Mouse (Mus musculus) heart, embryonic 12.5 days (tissue): ENCODE data around the gene Sem1. TPM values are rescaled to one million over a fixed set of nuclear protein-coding genes. Genes with fewer than 3 reads are reported as not detected.
"Not testable (repeated sequence)": the region's sequence is repeated elsewhere in the genome, so short reads cannot be mapped to it uniquely, and the experiment has no call there.

Experiments
- ATAC-seq: fragments of 200-750 bp; cut with Nextera tagmentation; 2 replicates; pipeline ENCODE4 v1.8.0; 2017; ENCODE audit warnings: moderate TSS enrichment, moderate library complexity; ENCODE audit not compliant: insufficient number of reproducible peaks, low FRiP score
- H3K27ac ChIP-seq: fragments of 300-500 bp; sonication (generic); 2 replicates; pipeline ENCODE4 v1.5.1; 2016; ENCODE audit warnings: mild to moderate bottlenecking, moderate library complexity; ENCODE audit not compliant: poor library complexity, severe bottlenecking
- H3K27me3 ChIP-seq: fragments of 300-500 bp; sonication (generic); replicated peaks from 2 replicates; pipeline ENCODE4 v1.6.1; 2016; ENCODE audit warnings: mild to moderate bottlenecking, moderate library complexity
- H3K36me3 ChIP-seq: fragments of 300-500 bp; sonication (generic); 2 replicates; pipeline ENCODE4 v1.6.1; 2016; ENCODE audit warnings: mild to moderate bottlenecking, moderate library complexity
- H3K4me1 ChIP-seq: fragments of 300-500 bp; sonication (generic); replicated peaks from 2 replicates; pipeline ENCODE4 v1.6.1; 2016; ENCODE audit warnings: mild to moderate bottlenecking
- H3K4me2 ChIP-seq: fragments of 300-500 bp; sonication (generic); 2 replicates; pipeline ENCODE4 v1.6.1; 2016; ENCODE audit warnings: mild to moderate bottlenecking, moderate library complexity
- H3K4me3 ChIP-seq: fragments of 300-500 bp; sonication (generic); 2 replicates; pipeline ENCODE4 v1.5.1; 2016; ENCODE audit warnings: mild to moderate bottlenecking
- H3K9ac ChIP-seq: fragments of 300-500 bp; sonication (generic); 2 replicates; pipeline ENCODE4 v1.6.1; 2016; ENCODE audit warnings: mild to moderate bottlenecking, moderate library complexity
- H3K9me3 ChIP-seq: fragments of 300-500 bp; sonication (generic); replicated peaks from 2 replicates; pipeline ENCODE4 v1.6.1; 2016; ENCODE audit warnings: mild to moderate bottlenecking, moderate library complexity
- WGBS: fragments of 180-500 bp; shearing (Covaris S2); methylation state at CpG from one replicate; pipeline ENCODE4 v1.1.7; 2016; 5-methylcytosine and 5-hydroxymethylcytosine counted together
- polyA plus RNA-seq: library from polyadenylated mRNA; unstranded; fragments of >200 nt; fragmentation: Nextera tagmentation; extraction: Ambion mirVana; gene quantifications from 2 replicates; pipeline ENCODE4 v1.2.1, GENCODE M21; 2016

Sem1 gene
- polyA plus RNA-seq, 1 experiment from 2014 or later: 209 TPM

- no peak overlapping the region for H3K27ac ChIP-seq
- H3K9me3 ChIP-seq: no peaks in the 10 kb centered on the region
- no peak overlapping the region for H3K4me3 ChIP-seq
- H3K4me1 ChIP-seq: peaks cover 20% of the 10 kb centered on the region
- peaks cover 10% of the 10 kb centered on the region for H3K36me3 ChIP-seq
- ATAC-seq: no peak
- no peak overlapping the region for H3K9ac ChIP-seq
- WGBS: 44% methylated on average over 5 of the region's 5 CpGs
- H3K27me3 ChIP-seq: no peaks in the 10 kb centered on the region
- no peak overlapping the region for H3K4me2 ChIP-seq
Measured at GRCm38 (mm10) chr6:6562716-6563115, 15.7 kb downstream of the Sem1 start.

DNA sequence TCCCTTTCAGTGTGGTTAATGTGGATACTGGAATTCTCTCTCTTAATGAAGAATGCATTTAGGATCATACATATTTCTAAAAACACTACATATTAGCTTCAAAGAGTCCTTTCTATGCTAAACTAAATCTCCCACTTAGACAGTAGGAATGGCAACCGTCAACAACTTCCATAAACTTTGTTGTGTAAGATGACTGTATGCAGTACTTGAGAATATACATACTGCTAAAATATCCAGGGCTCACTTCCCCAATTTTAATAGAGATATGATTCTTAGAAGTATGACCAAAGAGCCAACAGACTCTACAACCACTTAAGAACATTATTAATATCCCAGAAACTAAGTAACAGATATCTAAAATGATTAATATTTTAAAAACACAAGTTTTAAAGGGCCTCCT lies 20.8 kb downstream of the Sem1 start:
- H3K27me3 ChIP-seq: no peaks in the 10 kb centered on the region
- H3K4me2 ChIP-seq: no peak overlapping the region
- peaks cover 7% of the 10 kb centered on the region for H3K4me1 ChIP-seq
- no peaks in the 10 kb centered on the region for H3K9me3 ChIP-seq
- no peak overlapping the region for H3K4me3 ChIP-seq
- H3K9ac ChIP-seq: no peak overlapping the region
- WGBS: 92% methylated on average over 1 of the region's 1 CpGs
- peaks cover 30% of the 10 kb centered on the region for H3K36me3 ChIP-seq
- H3K27ac ChIP-seq: no peak overlapping the region
- no peak for ATAC-seq

DNA sequence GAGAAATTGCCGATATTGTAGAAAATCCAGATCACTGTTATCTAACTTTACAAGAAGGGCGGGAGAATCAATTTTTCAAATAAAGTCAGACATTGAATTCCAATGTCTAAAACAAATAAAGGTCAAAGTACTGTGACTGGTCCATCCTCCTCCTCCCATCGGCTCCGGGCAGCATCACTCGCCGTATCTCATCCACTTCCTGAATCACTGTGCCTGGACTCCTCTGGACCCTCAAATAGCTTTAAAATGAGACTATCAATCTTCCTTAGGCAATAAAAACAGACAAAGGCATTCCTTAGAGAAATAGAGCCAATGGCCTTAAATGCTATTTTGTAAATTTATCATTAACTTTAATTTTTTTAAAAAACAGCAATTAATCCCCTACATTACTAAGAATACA lies 26.5 kb downstream of the Sem1 start:
- 77% methylated on average over 6 of the region's 6 CpGs for WGBS
- peaks cover 8% of the 10 kb centered on the region for H3K4me1 ChIP-seq
- H3K27ac ChIP-seq: no peak overlapping the region
- ATAC-seq: no peak
- H3K36me3 ChIP-seq: peaks cover 22% of the 10 kb centered on the region
- no peak overlapping the region for H3K4me3 ChIP-seq
- no peaks in the 10 kb centered on the region for H3K27me3 ChIP-seq
- no peaks in the 10 kb centered on the region for H3K9me3 ChIP-seq
- no peak overlapping the region for H3K4me2 ChIP-seq
- no peak overlapping the region for H3K9ac ChIP-seq

GRCm38 (mm10) chr6:6547997-6548396 lies 30.5 kb downstream of the Sem1 start:
- no peak overlapping the region for H3K4me2 ChIP-seq
- no peak for ATAC-seq
- H3K9me3 ChIP-seq: no peaks in the 10 kb centered on the region
- H3K4me1 ChIP-seq: peaks cover 8% of the 10 kb centered on the region
- no peak overlapping the region for H3K27ac ChIP-seq
- H3K9ac ChIP-seq: no peak overlapping the region
- no peak overlapping the region for H3K4me3 ChIP-seq
- H3K36me3 ChIP-seq: no peaks in the 10 kb centered on the region
- 46% methylated on average over 5 of the region's 5 CpGs for whole genome bisulfite sequencing
- H3K27me3 ChIP-seq: no peaks in the 10 kb centered on the region

- H3K27ac ChIP-seq: no peak overlapping the region
- WGBS: 83% methylated on average over 4 of the region's 4 CpGs
- no peaks in the 10 kb centered on the region for H3K36me3 ChIP-seq
- no peak overlapping the region for H3K4me2 ChIP-seq
- H3K27me3 ChIP-seq: no peaks in the 10 kb centered on the region
- H3K9ac ChIP-seq: no peak overlapping the region
- no peak for ATAC-seq
- peaks cover 8% of the 10 kb centered on the region for H3K4me1 ChIP-seq
- H3K9me3 ChIP-seq: no peaks in the 10 kb centered on the region
- H3K4me3 ChIP-seq: no peak overlapping the region
Measured at GRCm38 (mm10) chr6:6544255-6544645, 34.2 kb downstream of the Sem1 start.

DNA sequence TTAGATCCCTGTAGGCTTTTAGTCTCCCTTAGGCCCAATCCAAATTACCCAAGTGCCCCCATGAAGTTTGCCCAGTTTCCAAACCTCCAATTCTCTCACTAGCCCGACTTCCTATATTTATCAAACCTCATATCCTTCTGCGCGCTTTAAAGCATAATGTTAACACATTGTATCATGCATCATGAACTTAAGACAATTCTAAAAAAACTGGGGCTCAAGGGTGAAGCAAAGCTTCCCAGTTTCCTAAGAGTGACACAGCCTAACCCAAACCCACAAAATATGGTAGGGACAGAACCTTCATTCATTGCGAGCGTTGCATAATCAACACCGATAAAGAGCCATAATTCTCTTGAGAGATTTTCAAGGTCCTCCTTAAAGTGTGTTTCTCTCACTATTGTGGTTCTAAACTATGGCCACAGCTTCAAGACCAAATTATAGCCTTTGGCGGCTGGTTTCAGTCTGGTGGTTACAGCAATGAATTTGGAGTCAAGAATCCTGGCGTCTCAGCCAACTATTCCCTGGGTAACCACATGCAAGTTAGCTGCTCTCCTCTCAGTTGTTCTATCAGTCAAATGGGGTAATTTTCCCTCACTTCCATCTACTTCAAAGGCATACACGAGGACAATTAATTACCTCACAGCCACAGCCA lies 34.7 kb downstream of the Sem1 start:
- Histone ChIP-seq H3K27me3 (no peaks in the 10 kb centered on the region), H3K9me3 (no peaks in the 10 kb centered on the region), H3K27ac (no peak overlapping the region), H3K4me1 (peaks cover 8% of the 10 kb centered on the region), H3K4me2 (no peak overlapping the region), H3K4me3 (no peak overlapping the region), H3K9ac (no peak overlapping the region), H3K36me3 (no peaks in the 10 kb centered on the region)
- no peak for ATAC-seq
- WGBS: 84% methylated on average over 9 of the region's 9 CpGs

GRCm38 (mm10) chr6:6542133-6542532 lies 36.3 kb downstream of the Sem1 start:
- H3K27ac ChIP-seq: no peak overlapping the region
- ATAC-seq: no peak
- H3K9me3 ChIP-seq: no peaks in the 10 kb centered on the region
- no peak overlapping the region for H3K9ac ChIP-seq
- H3K36me3 ChIP-seq: no peaks in the 10 kb centered on the region
- H3K4me1 ChIP-seq: no peaks in the 10 kb centered on the region
- no peak overlapping the region for H3K4me2 ChIP-seq
- no peak overlapping the region for H3K4me3 ChIP-seq
- H3K27me3 ChIP-seq: no peaks in the 10 kb centered on the region

- Histone ChIP-seq H3K9ac (no peak overlapping the region), H3K9me3 (no peaks in the 10 kb centered on the region), H3K4me3 (no peak overlapping the region), H3K27me3 (no peaks in the 10 kb centered on the region), H3K4me1 (no peaks in the 10 kb centered on the region), H3K36me3 (no peaks in the 10 kb centered on the region), H3K4me2 (no peak overlapping the region), H3K27ac (no peak overlapping the region)
- WGBS: 69% methylated on average over 5 of the region's 5 CpGs
- no peak for ATAC-seq
Measured at GRCm38 (mm10) chr6:6536781-6537466, 41.5 kb downstream of the Sem1 start.

DNA sequence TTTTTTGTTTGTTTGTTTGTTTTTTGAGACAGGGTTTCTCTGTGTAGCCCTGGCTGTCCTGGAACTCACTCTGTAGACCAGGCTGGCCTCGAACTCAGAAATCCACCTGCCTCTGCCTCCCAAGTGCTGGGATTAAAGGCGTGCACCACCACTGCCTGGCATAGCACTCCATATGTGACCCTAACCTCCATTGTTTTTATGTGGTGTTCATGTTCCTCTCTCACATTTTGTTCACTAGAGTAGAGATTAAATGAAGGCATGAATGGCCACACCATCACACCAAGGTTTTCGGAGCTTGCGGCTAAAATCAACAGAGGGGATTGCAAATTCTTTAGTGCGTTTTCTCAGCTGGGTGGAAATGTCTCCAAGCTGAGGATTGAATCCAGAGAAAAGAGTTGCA lies 42.1 kb downstream of the Sem1 start:
- not testable (repeated sequence) for H3K9me3 ChIP-seq, H3K27me3 ChIP-seq, H3K4me1 ChIP-seq, ATAC-seq, H3K4me2 ChIP-seq, H3K36me3 ChIP-seq, H3K9ac ChIP-seq, H3K27ac ChIP-seq, H3K4me3 ChIP-seq
- WGBS: 78% methylated on average over 5 of the region's 5 CpGs
